8 mouse cellular contexts compared by ENCODE assay signal in the genomic region with DNA sequence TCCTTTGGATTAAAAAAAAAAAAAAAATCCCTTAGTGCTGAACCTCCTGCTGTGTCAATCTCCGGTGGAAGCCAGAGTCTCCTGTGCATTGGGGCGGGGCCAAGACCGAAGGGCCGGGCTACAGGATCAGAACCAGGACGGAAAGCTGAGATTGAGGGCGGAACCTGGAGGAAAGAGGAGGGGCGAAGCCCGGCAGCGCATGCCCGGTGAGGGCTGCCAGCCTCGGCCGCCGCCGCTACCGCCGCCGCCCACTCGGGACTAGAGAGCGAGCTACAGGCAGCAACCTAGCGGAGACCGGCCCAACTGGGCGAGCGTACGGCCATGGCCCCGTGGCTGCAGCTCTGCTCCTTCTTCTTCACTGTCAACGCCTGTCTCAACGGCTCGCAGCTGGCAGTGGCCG. TPM values are rescaled to one million over a fixed set of nuclear protein-coding genes. Genes with fewer than 3 reads are reported as not detected.
DNase-seq lines count a peak whose midpoint lies in the region; ATAC-seq lines count a peak whose summit lies in the region.

A gene (plus strand): TSS at position 159 of the 400 bp plus-strand sequence.

- no peaks in the 10 kb centered on the region for H3K36me3 ChIP-seq in hindbrain, embryonic 10.5 days
- H3K36me3 ChIP-seq in lung, embryonic 16.5 days (ENCODE audit: control insufficient read depth, insufficient read depth, low read length) = no peaks in the 10 kb centered on the region

- peak within 1 kb of the TSS; percentile 84 for H3K9ac ChIP-seq in lung, embryonic 16.5 days (ENCODE audit: low read length)

- WGBS in hindbrain, embryonic 10.5 days = under 1% methylated on average over 29 of the region's 29 CpGs
- 0% methylated on average over 28 of the region's 29 CpGs for WGBS in lung, embryonic 16.5 days

- H3K27me3 ChIP-seq in hindbrain, embryonic 10.5 days (ENCODE audit: insufficient read depth, poor library complexity, severe bottlenecking) = peaks cover 37% of the 10 kb centered on the region
- H3K27me3 ChIP-seq in lung, embryonic 16.5 days (ENCODE audit: control insufficient read depth, insufficient read depth, low read depth, low read length) = no peaks in the 10 kb centered on the region; the same call in 1 of the 2 replicates

- peak; percentile 97 for ATAC-seq in lung, embryonic 16.5 days (ENCODE audit: low read depth)

- peak; percentile 94 for DNase-seq in ES-CJ7 (ENCODE audit: low read depth, low spot score)
- DNase-seq in cerebellum, adult 8-10 months = peak; percentile 49
- peak; percentile 53 to 86 for DNase-seq in frontal cortex, adult 2 months (ENCODE audit: extremely low spot score in 1 of 2, low spot score in 1 of 2)
- DNase-seq in hindbrain, embryonic 10.5 days (ENCODE audit: low spot score) = peak; percentile 92
- peak; percentile 84 for DNase-seq in layer of hippocampus, adult 9-11 months
- peak; percentile 83 for DNase-seq in ovary, postnatal 10 days (ENCODE audit: low spot score)
- DNase-seq in thymus, postnatal 0 days (ENCODE audit: low spot score) = peak; percentile 50

- H3K4me3 ChIP-seq in hindbrain, embryonic 10.5 days = peak within 1 kb of the TSS; percentile 97
- peak within 1 kb of the TSS; percentile 93 for H3K4me3 ChIP-seq in lung, embryonic 16.5 days (ENCODE audit: low read length)

- no peaks in the 10 kb centered on the region for H3K9me3 ChIP-seq in hindbrain, embryonic 10.5 days
- H3K9me3 ChIP-seq in lung, embryonic 16.5 days (ENCODE audit: control insufficient read depth, low read length) = no peaks in the 10 kb centered on the region

- H3K27ac ChIP-seq in hindbrain, embryonic 10.5 days = peak within 1 kb of the TSS; percentile 96
- H3K27ac ChIP-seq in lung, embryonic 16.5 days (ENCODE audit: low read length) = peak within 1 kb of the TSS; percentile 71

- peak within 1 kb of the TSS; percentile 96 for H3K4me2 ChIP-seq in lung, embryonic 16.5 days (ENCODE audit: low read depth, low read length)

- H3K4me1 ChIP-seq in hindbrain, embryonic 10.5 days (replicated peaks) = peaks cover 51% of the 10 kb centered on the region
- H3K4me1 ChIP-seq in lung, embryonic 16.5 days (replicated peaks; ENCODE audit: control insufficient read depth, insufficient read depth, low read length) = peaks cover 15% of the 10 kb centered on the region

RNA-seq across cellular contexts. Expression of the gene that starts here (rescaled TPM):
- polyA plus RNA-seq in frontal cortex, adult 2 months (2012; rRNA removed) = 2.0 and 2.5 TPM in 2 replicates
- polyA plus RNA-seq in hindbrain, embryonic 10.5 days (2016; fragmentation: Nextera tagmentation; extraction: Ambion mirVana) = 4.0 and 6.5 TPM in 2 replicates
- 1.9 and 2.0 TPM in 2 replicates for polyA plus RNA-seq in lung, embryonic 16.5 days (2015; fragmentation: Nextera tagmentation; extraction: Ambion mirVana)
- 0.19 and 0.20 TPM in 2 replicates for polyA plus RNA-seq in thymus, postnatal 0 days (2015; fragmentation: Nextera tagmentation; extraction: Ambion mirVana)

Comparison
In these comparisons a context has a peak if more than half of its experiments do, and no peak if none do; other contexts are left out.
1. Peak in every context shown above with its lines: DNase-seq, ATAC-seq, H3K4me3 ChIP-seq and H3K27ac ChIP-seq.
2. Peak in DNase-seq in thymus, postnatal 0 days; RNA of the gene not detected or under 1 TPM.